In the genomic region with DNA sequence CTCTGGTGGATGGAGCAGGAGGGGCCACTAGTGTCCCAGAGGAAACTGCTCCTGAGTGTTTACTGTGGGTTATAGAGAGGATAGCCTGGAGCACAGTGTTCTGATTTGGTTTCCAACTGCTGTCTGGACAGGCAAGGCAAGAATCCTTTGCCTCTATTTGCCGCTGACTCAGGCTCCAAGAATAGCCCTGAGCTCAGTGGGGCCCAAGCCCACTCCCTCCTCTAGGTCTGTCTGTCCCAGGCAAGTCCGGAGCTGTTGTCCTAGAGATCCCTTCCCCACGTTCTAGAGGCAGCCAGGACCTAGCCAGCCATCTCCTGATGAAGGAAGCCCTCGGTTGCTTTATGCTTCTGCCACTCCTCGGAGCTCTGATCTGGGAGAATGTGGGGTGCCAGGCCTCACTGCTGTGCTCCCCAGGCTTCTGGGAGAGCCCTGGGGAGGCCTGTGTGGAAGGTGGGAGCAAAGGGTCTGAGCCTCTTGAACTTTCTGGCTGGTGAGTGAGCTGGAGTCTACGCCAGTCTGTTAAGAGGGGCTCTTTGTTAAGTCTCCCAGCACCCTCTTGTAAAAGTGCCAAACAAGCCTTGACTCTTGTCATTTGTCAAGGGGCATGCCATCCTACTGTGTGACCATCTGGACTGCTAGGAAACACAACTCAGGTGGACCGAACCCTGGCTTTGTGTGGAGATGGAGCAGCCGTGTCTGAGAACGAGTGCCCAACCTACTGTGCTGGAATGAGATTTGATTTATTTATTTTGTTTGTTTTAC, we compare ENCODE assay signal across 10 mouse cellular contexts. TPM values are rescaled to one million over a fixed set of nuclear protein-coding genes. Genes with fewer than 3 reads are reported as not detected.
DNase-seq lines count a peak whose midpoint lies in the region; ATAC-seq and TF ChIP-seq lines count a peak whose summit lies in the region.
"Had no signal": no experiment of that assay in that cellular context is flagged by ENCODE, and none has a peak within 500 bp of the region (broad histone marks: within the 10 kb centered on the region; RNA-seq: fewer than 3 reads in every experiment).

No protein-coding gene starts in this region.

- H3K4me1 ChIP-seq in heart, embryonic 13.5 days: peaks cover 36% of the 10 kb centered on the region
- peaks cover 15% of the 10 kb centered on the region for H3K4me1 ChIP-seq in heart, embryonic 11.5 days (ENCODE audit: control insufficient read depth, insufficient read depth, low read length)
- H3K4me1 ChIP-seq in spleen, adult 2 months (ENCODE audit: control insufficient read depth, insufficient read depth, insufficient read length): no peaks in the 10 kb centered on the region

- WGBS in heart, embryonic 13.5 days: 68% methylated on average over 9 of the region's 9 CpGs
- WGBS in heart, embryonic 11.5 days (ENCODE audit: insufficient replicate concordance): 78% methylated on average over 9 of the region's 9 CpGs
- 95% methylated on average over 9 of the region's 9 CpGs for WGBS in spleen, adult 2 months

- no peak for TF ChIP-seq CTCF in spleen, adult 2 months (IDR thresholded peaks at IDR 0.05; ENCODE audit: extremely low read depth, insufficient read depth, insufficient read length, insufficient replicate concordance)

- H3K27ac ChIP-seq in heart, embryonic 13.5 days (replicated peaks): peak overlapping the region; percentile 78
- H3K27ac ChIP-seq in heart, embryonic 11.5 days (ENCODE audit: low read depth, low read length): no peak overlapping the region; the same call in 1 of the 2 replicates
- H3K27ac ChIP-seq in spleen, adult 2 months (ENCODE audit: insufficient read depth, low read length): peak overlapping the region; percentile 53
- H3K27ac ChIP-seq: liver, embryonic 14.5 days had no signal

- no peak for DNase-seq in spleen, adult 2 months (ENCODE audit: low read depth in 1 of 2, low spot score in 2 of 2)
- DNase-seq in spleen, adult 12 weeks (ENCODE audit: low spot score): no peak
- peak; percentile 58 for DNase-seq in gastrocnemius, postnatal 25 days
- DNase-seq in thymus, adult 18-20 months: no peak
- DNase-seq in layer of hippocampus, adult 8-10 months (ENCODE audit: low spot score in 2 of 2): no peak
- no peak for DNase-seq in spleen, adult 18-20 months

- peaks cover 33% of the 10 kb centered on the region for H3K27me3 ChIP-seq in heart, embryonic 13.5 days (replicated peaks)
- H3K27me3 ChIP-seq in heart, embryonic 11.5 days (ENCODE audit: control insufficient read depth, insufficient read depth, low read length): peaks cover 17% of the 10 kb centered on the region
- no peaks in the 10 kb centered on the region for H3K27me3 ChIP-seq in spleen, adult 2 months (ENCODE audit: control insufficient read depth, insufficient read depth, low read length)

- no peaks in the 10 kb centered on the region for H3K9me3 ChIP-seq in heart, embryonic 13.5 days
- no peaks in the 10 kb centered on the region for H3K9me3 ChIP-seq in heart, embryonic 11.5 days (replicated peaks; ENCODE audit: control insufficient read depth, low read length)

- no peak for TF ChIP-seq POLR2A in spleen, adult 2 months (IDR thresholded peaks at IDR 0.05; ENCODE audit: low read depth, low read length)

- H3K36me3 ChIP-seq in heart, embryonic 13.5 days: peaks cover 60% of the 10 kb centered on the region
- peaks cover 42% of the 10 kb centered on the region for H3K36me3 ChIP-seq in heart, embryonic 11.5 days (ENCODE audit: control insufficient read depth, insufficient read depth, low read length)
- peaks cover 41% of the 10 kb centered on the region for H3K36me3 ChIP-seq in spleen, adult 2 months (ENCODE audit: control insufficient read depth, insufficient read depth, low read length)

- H3K9ac ChIP-seq in heart, embryonic 13.5 days: peak overlapping the region; percentile 67
- H3K9ac ChIP-seq in heart, embryonic 11.5 days (ENCODE audit: low read depth, low read length): no peak overlapping the region
- H3K9ac ChIP-seq: liver, embryonic 14.5 days had no signal

- H3K4me3 ChIP-seq in heart, embryonic 13.5 days: no peak overlapping the region
- H3K4me3 ChIP-seq in heart, embryonic 11.5 days (ENCODE audit: low read depth, low read length): no peak overlapping the region
- no peak overlapping the region for H3K4me3 ChIP-seq in spleen, adult 2 months (ENCODE audit: extremely low read depth, insufficient read depth, insufficient read length)

- peak; percentile 14; the same call in 1 of the 2 replicates for ATAC-seq in heart, embryonic 13.5 days (ENCODE audit: extremely low read depth, insufficient number of reproducible peaks, low FRiP score, low TSS enrichment)
- no peak; the same call in 1 of the 2 replicates for ATAC-seq in heart, embryonic 11.5 days (replicated peaks; ENCODE audit: insufficient number of reproducible peaks, low FRiP score, low TSS enrichment)

- no peak overlapping the region for H3K4me2 ChIP-seq in heart, embryonic 13.5 days
- no peak overlapping the region for H3K4me2 ChIP-seq in heart, embryonic 11.5 days

RNA-seq across cellular contexts. Expression of a gene that starts 3.2 kb away (rescaled TPM):
- polyA plus RNA-seq in heart, embryonic 13.5 days (2015; fragmentation: Nextera tagmentation; extraction: Ambion mirVana): 0.82 and 1.3 TPM in 2 replicates
- 0.28 and 0.77 TPM in 2 replicates for polyA plus RNA-seq in heart, embryonic 11.5 days (2014; fragmentation: Nextera tagmentation; extraction: Ambion mirVana)
- 14.0 and 14.4 TPM in 2 replicates for polyA plus RNA-seq in spleen, adult 2 months (2012; rRNA removed)
- 1 to 10 TPM; 1.6 to 3.5 TPM for total RNA-seq in gastrocnemius, postnatal 25 days (2021)
- 1 to 10 TPM; 1.9 to 4.3 (median 3.9) TPM for total RNA-seq in layer of hippocampus, adult 8-10 months (2022)

RNA-seq across cellular contexts. Expression of a gene that starts 13.7 kb away (rescaled TPM):
- polyA plus RNA-seq in heart, embryonic 13.5 days (2015; fragmentation: Nextera tagmentation; extraction: Ambion mirVana): 749 and 828 TPM in 2 replicates
- 707 and 751 TPM in 2 replicates for polyA plus RNA-seq in heart, embryonic 11.5 days (2014; fragmentation: Nextera tagmentation; extraction: Ambion mirVana)
- 213 and 285 TPM in 2 replicates for polyA plus RNA-seq in spleen, adult 2 months (2012; rRNA removed)
- 1,000 to 10,000 TPM; 1,091 to 1,107 TPM for total RNA-seq in gastrocnemius, postnatal 25 days (2021)
- 100 to 1,000 TPM; 343 to 352 (median 351) TPM for total RNA-seq in layer of hippocampus, adult 8-10 months (2022)

RNA-seq across cellular contexts. Expression of a gene that starts 35.7 kb away (rescaled TPM):
- not detected in 2 replicates for polyA plus RNA-seq in heart, embryonic 13.5 days (2015; fragmentation: Nextera tagmentation; extraction: Ambion mirVana)
- not detected in 2 replicates for polyA plus RNA-seq in heart, embryonic 11.5 days (2014; fragmentation: Nextera tagmentation; extraction: Ambion mirVana)
- polyA plus RNA-seq in spleen, adult 2 months (2012; rRNA removed): 0.92 and 0.97 TPM in 2 replicates
- total RNA-seq in gastrocnemius, postnatal 25 days (2021): under 1 TPM; 0.23 to 0.24 TPM
- under 1 TPM in 2 of 4 experiments, not detected in 2; 0.45 to 0.55 TPM for total RNA-seq in layer of hippocampus, adult 8-10 months (2022)
- polyA plus RNA-seq: neural tube, embryonic 11.5 days had no signal

RNA-seq across cellular contexts. Expression of a gene that starts 35.7 kb away (rescaled TPM):
- polyA plus RNA-seq in heart, embryonic 13.5 days (2015; fragmentation: Nextera tagmentation; extraction: Ambion mirVana): not detected in 2 replicates
- not detected in 2 replicates for polyA plus RNA-seq in heart, embryonic 11.5 days (2014; fragmentation: Nextera tagmentation; extraction: Ambion mirVana)
- 0.12 and 0.41 TPM in 2 replicates for polyA plus RNA-seq in spleen, adult 2 months (2012; rRNA removed)
- total RNA-seq in gastrocnemius, postnatal 25 days (2021): not detected
- under 1 TPM in 1 of 4 experiments, not detected in 3; 0.78 TPM for total RNA-seq in layer of hippocampus, adult 8-10 months (2022)
- polyA plus RNA-seq: liver, embryonic 14.5 days; neural tube, embryonic 11.5 days had no signal

RNA-seq across cellular contexts. Expression of a gene that starts 41.4 kb away (rescaled TPM):
- 2.8 and 2.9 TPM in 2 replicates for polyA plus RNA-seq in heart, embryonic 13.5 days (2015; fragmentation: Nextera tagmentation; extraction: Ambion mirVana)
- polyA plus RNA-seq in heart, embryonic 11.5 days (2014; fragmentation: Nextera tagmentation; extraction: Ambion mirVana): 3.6 and 4.5 TPM in 2 replicates
- 22.6 and 25.4 TPM in 2 replicates for polyA plus RNA-seq in spleen, adult 2 months (2012; rRNA removed)
- 10 to 100 TPM; 20.4 to 32.4 TPM for total RNA-seq in gastrocnemius, postnatal 25 days (2021)
- 10 to 100 TPM; 11.5 to 15.8 (median 15.4) TPM for total RNA-seq in layer of hippocampus, adult 8-10 months (2022)
